Mouse (Mus musculus) MEL (cell line): ENCODE data around the gene Ten1. TPM values are rescaled to one million over a fixed set of nuclear protein-coding genes. Genes with fewer than 3 reads are reported as not detected.
A peak's percentile ranks its signal among the peaks of the same experiment; 100 is the strongest.

ENCODE experiments used
- DNase-seq: peaks from one replicate; pipeline ENCODE4 v3.0.0; 2011; ENCODE audit warnings: low read depth, low spot score
- H3K27ac ChIP-seq: 2 replicates; pipeline ENCODE4 v1.5.1; 2012; ENCODE audit warnings: low read depth, mild to moderate bottlenecking, control low read depth, low read length, moderate library complexity; ENCODE audit not compliant: control insufficient read depth
- H3K27me3 ChIP-seq, 2 experiments: fragments of 150-350 bp in 1 of 2; sonication (generic) in 1 of 2; 2 replicates each; pipeline ENCODE4 v1.6.1; 2012; ENCODE audit warnings: low read length in 2 of 2, mild to moderate bottlenecking in 2 of 2, improper control_type of control experiment in 1 of 2, moderate library complexity in 1 of 2; ENCODE audit not compliant: insufficient read depth in 2 of 2, control insufficient read depth in 1 of 2
- H3K36me3 ChIP-seq, 2 experiments: 2 replicates each; pipeline ENCODE4 v1.6.1; 2012 to 2014; ENCODE audit warnings: low read length in 2 of 2, improper control_type of control experiment in 1 of 2, inconsistent platforms in 1 of 2, mild to moderate bottlenecking in 1 of 2; ENCODE audit not compliant: insufficient read depth in 2 of 2, control insufficient read depth in 1 of 2
- H3K4me1 ChIP-seq, 2 experiments: fragments of 150-350 bp in 1 of 2; sonication (generic) in 1 of 2; 2 replicates each; pipeline ENCODE4 v1.6.1; 2012; ENCODE audit warnings: low read length in 2 of 2, improper control_type of control experiment in 1 of 2, mild to moderate bottlenecking in 1 of 2; ENCODE audit not compliant: insufficient read depth in 2 of 2, control insufficient read depth in 1 of 2
- H3K4me3 ChIP-seq, 2 experiments: fragments of 150-350 bp in 1 of 2; sonication (generic) in 1 of 2; 2 replicates each; pipeline ENCODE4 v1.5.1; 2012; ENCODE audit warnings: low read depth in 2 of 2, low read length in 2 of 2, mild to moderate bottlenecking in 2 of 2, moderate library complexity in 2 of 2, control low read depth in 1 of 2, improper control_type of control experiment in 1 of 2; ENCODE audit not compliant: control insufficient read depth in 1 of 2, insufficient read depth in 1 of 2
- H3K79me2 ChIP-seq: 2 replicates; pipeline ENCODE4 v1.6.1; 2012; ENCODE audit warnings: mild to moderate bottlenecking, low read length, moderate library complexity; ENCODE audit not compliant: control insufficient read depth, poor library complexity, insufficient read depth
- H3K9ac ChIP-seq: 2 replicates; pipeline ENCODE4 v1.6.1; 2012; ENCODE audit warnings: low read depth, mild to moderate bottlenecking, control low read depth, low read length, moderate library complexity; ENCODE audit not compliant: control insufficient read depth, poor library complexity, severe bottlenecking
- H3K9me3 ChIP-seq: fragments of 150-350 bp; sonication (generic); replicated peaks from 2 replicates; pipeline ENCODE4 v1.6.1; 2012; ENCODE audit warnings: mild to moderate bottlenecking, low read length, improper control_type of control experiment, moderate library complexity; ENCODE audit not compliant: insufficient read depth
- ELF1 ChIP-seq: IDR thresholded peaks from 2 replicates; pipeline ENCODE4 v1.6.1; 2014; ENCODE audit warnings: low read depth, mild to moderate bottlenecking, inconsistent platforms, low read length, improper control_type of control experiment, moderate library complexity
- EP300 ChIP-seq, 2 experiments: IDR thresholded peaks; 2 replicates each; pipeline ENCODE4 v1.6.1; 2011; ENCODE audit warnings: improper control_type of control experiment in 2 of 2, low read length in 2 of 2, low read depth in 1 of 2, mild to moderate bottlenecking in 1 of 2
- HCFC1 ChIP-seq: IDR thresholded peaks from 2 replicates; pipeline ENCODE4 v1.6.1; 2012; ENCODE audit warnings: low read depth, mild to moderate bottlenecking, inconsistent platforms, low read length, improper control_type of control experiment, moderate library complexity
- MEF2A ChIP-seq: IDR thresholded peaks from 2 replicates; pipeline ENCODE4 v1.6.1; 2014; ENCODE audit warnings: low read depth, mild to moderate bottlenecking, inconsistent platforms, low read length, improper control_type of control experiment; ENCODE audit not compliant: poor library complexity, insufficient replicate concordance, severe bottlenecking; ENCODE audit errors: extremely low read depth
- MXI1 ChIP-seq: IDR thresholded peaks from 2 replicates; pipeline ENCODE4 v1.6.1; 2011; ENCODE audit warnings: mild to moderate bottlenecking, low read depth, low read length, improper control_type of control experiment
- MYB ChIP-seq: IDR thresholded peaks from 2 replicates; pipeline ENCODE4 v1.6.1; 2011; ENCODE audit warnings: mild to moderate bottlenecking, low read depth, low read length, improper control_type of control experiment
- NELFE ChIP-seq: IDR thresholded peaks from 2 replicates; pipeline ENCODE4 v1.6.1; 2011; ENCODE audit warnings: low read depth, low read length, improper control_type of control experiment
- NRF1 ChIP-seq: IDR thresholded peaks from 2 replicates; pipeline ENCODE4 v1.6.1; 2014; ENCODE audit warnings: low read depth, mild to moderate bottlenecking, inconsistent platforms, low read length, improper control_type of control experiment, moderate library complexity; ENCODE audit not compliant: poor library complexity, insufficient read depth, severe bottlenecking
- RCOR1 ChIP-seq: IDR thresholded peaks from 2 replicates; pipeline ENCODE4 v1.6.1; 2012; ENCODE audit warnings: low read depth, mild to moderate bottlenecking, inconsistent platforms, low read length, improper control_type of control experiment
- SMC3 ChIP-seq: IDR thresholded peaks from 2 replicates; pipeline ENCODE4 v1.6.1; 2011; ENCODE audit warnings: low read depth, low read length, improper control_type of control experiment
- TAL1 ChIP-seq: IDR thresholded peaks from 2 replicates; pipeline ENCODE4 v1.6.1; 2012; ENCODE audit warnings: mild to moderate bottlenecking, inconsistent platforms, low read length, moderate library complexity, mixed read lengths
- UBTF ChIP-seq: IDR thresholded peaks from 2 replicates; pipeline ENCODE4 v1.6.1; 2012; ENCODE audit warnings: low read depth, mild to moderate bottlenecking, inconsistent platforms, low read length, improper control_type of control experiment, moderate library complexity, borderline replicate concordance; ENCODE audit not compliant: insufficient read depth
- USF1 ChIP-seq: IDR thresholded peaks from 2 replicates; pipeline ENCODE4 v1.6.1; 2014; ENCODE audit warnings: low read depth, mild to moderate bottlenecking, inconsistent platforms, low read length, improper control_type of control experiment, moderate library complexity
- ZC3H11A ChIP-seq: IDR thresholded peaks from 2 replicates; pipeline ENCODE4 v1.6.1; 2012; ENCODE audit warnings: low read depth, mild to moderate bottlenecking, inconsistent platforms, low read length, improper control_type of control experiment
- ZKSCAN1 ChIP-seq: IDR thresholded peaks from 2 replicates; pipeline ENCODE4 v1.6.1; 2012; ENCODE audit warnings: low read depth, mild to moderate bottlenecking, inconsistent platforms, low read length, improper control_type of control experiment, moderate library complexity
- polyA plus RNA-seq, 2 experiments: library from polyadenylated mRNA; stranded (reverse) in 1 of 2; unstranded in 1 of 2; fragments of >175 nt in 1 of 2; fragments of >200 nt in 1 of 2; gene quantifications; 2 replicates each; pipeline versions ENCODE4 v1.2.1 to v1.2.4; 2012; ENCODE audit warnings: low replicate concordance in 2 of 2, low read depth in 1 of 2; ENCODE audit not compliant: insufficient read length in 2 of 2, insufficient read depth in 1 of 2, missing spikeins in 1 of 2
- total RNA-seq: library from RNA; depleted of rRNA; stranded (reverse); fragments of 300-350 nt; gene quantifications from 2 replicates; pipeline ENCODE4 v1.2.3, GENCODE M21; 2012

Ten1 gene
- total and polyA plus RNA-seq, 3 experiments: 60.8 to 66.9 TPM; not detected in 1

DNA sequence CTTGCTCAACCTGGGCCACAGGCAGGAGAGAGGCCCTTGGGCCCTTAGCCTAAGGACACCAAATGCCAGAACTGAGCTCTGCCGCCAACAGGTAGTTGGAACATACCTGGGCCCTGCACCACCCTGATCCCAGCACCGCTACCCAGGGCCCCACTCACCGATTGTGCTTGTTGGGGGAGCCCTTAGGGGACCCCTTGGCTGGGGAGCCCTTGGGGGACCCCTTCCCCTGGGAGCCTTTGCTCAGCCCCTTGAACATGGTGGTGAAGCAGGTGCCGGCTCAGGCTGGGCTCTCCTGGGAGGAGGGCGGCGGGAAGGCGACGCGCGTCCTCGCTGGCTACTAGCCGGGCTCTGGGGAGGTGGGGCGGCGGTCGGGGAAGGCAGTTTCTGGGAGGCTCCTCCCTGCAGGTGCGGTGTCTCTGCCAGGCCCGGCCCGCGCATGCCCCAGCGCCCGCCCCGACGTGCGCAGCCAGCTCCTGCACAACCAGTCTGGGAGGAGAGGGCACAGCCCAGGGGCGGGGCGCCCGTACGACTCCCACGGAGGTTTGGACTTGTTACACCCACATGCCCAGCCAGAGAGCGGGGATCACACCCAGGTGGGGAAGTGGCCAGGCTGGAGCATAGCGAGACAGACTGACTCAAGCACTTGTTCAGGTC lies 39.2 kb downstream of the Ten1 start, which contains the start of gene Evpl:
Gene Evpl (minus strand): TSS at position 336 of the 654 bp plus-strand sequence.
- TF ChIP-seq ELF1 (no peak), ZC3H11A (no peak), MXI1 (peak; percentile 53), SMC3 (no peak), NRF1 (peak; percentile 88)
- no peaks in the 10 kb centered on the region for H3K79me2 ChIP-seq
- H3K4me3 ChIP-seq: peak within 1 kb of the TSS; percentile 26 to 47; a peak in 3 of 4 replicates
- DNase-seq: peak; percentile 81
- no peak within 1 kb of the TSS for H3K27ac ChIP-seq
- no peaks in the 10 kb centered on the region for H3K36me3 ChIP-seq
- H3K4me1 ChIP-seq: no peaks in the 10 kb centered on the region; a peak in 1 of 4 replicates
- peak within 1 kb of the TSS; percentile 35 for H3K9ac ChIP-seq
- H3K27me3 ChIP-seq: peaks cover 2 to 4% of the 10 kb centered on the region in 2 experiments; a peak in 2 of 4 replicates
- H3K9me3 ChIP-seq: no peaks in the 10 kb centered on the region

GRCm38 (mm10) chr11:116239797-116240196 lies 41.1 kb downstream of the Ten1 start:
- DNase-seq: no peak
- Histone ChIP-seq H3K4me3 (no peak overlapping the region), H3K79me2 (no peaks in the 10 kb centered on the region), H3K9ac (no peak overlapping the region), H3K4me1 (no peaks in the 10 kb centered on the region; a peak in 1 of 4 replicates), H3K27ac (no peak overlapping the region), H3K27me3 (peaks cover 2 to 4% of the 10 kb centered on the region in 2 experiments; a peak in 2 of 4 replicates), H3K9me3 (no peaks in the 10 kb centered on the region), H3K36me3 (no peaks in the 10 kb centered on the region)
- TF ChIP-seq RCOR1: no peak
- TF ChIP-seq UBTF: no peak
- TF ChIP-seq TAL1: no peak
- no peak for TF ChIP-seq USF1
- no peak for TF ChIP-seq NELFE
- TF ChIP-seq MYB: no peak
- no peak for TF ChIP-seq EP300 (IDR thresholded peaks at IDR 0.05; ENCODE audit: low read depth in 1 of 2, low read length in 2 of 2)

DNA sequence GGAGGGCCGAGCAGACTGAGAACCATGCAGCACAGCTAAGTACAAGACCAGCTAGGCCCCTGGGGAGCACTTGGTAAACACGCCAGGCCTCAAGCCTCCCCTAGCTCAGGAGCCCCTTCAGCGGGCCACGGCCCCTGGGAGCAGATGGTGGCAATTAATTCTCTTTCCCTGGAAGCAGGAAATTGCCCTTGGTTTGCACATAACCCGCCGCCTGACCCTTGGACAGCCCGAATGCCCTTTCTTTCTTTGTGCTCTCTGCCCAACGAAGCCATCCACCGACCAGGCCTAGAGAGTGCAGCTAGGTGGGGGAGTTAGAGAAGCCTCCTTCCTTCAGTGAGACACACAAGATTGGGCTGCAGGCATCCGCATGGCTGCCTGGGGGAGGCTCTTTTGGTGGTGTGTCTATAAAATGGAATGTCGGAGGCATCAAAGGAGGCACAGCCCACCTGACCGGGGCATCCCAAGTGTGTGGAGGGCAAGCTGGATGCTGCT lies 43.1 kb downstream of the Ten1 start:
- Histone ChIP-seq H3K27me3 (peaks cover 2 to 4% of the 10 kb centered on the region in 2 experiments; a peak in 2 of 4 replicates), H3K9me3 (no peaks in the 10 kb centered on the region)
- DNase-seq: no peak

More for the DNA sequence above, 43.1 kb downstream of the Ten1 start:
- Histone ChIP-seq H3K36me3 (peaks cover 0 to 2% of the 10 kb centered on the region in 2 experiments; a peak in 1 of 4 replicates), H3K79me2 (no peaks in the 10 kb centered on the region), H3K4me1 (no peaks in the 10 kb centered on the region; a peak in 1 of 4 replicates), H3K4me3 (no peak overlapping the region), H3K27ac (no peak overlapping the region), H3K9ac (no peak overlapping the region)
- TF ChIP-seq MEF2A (no peak), ZKSCAN1 (no peak), ELF1 (no peak), HCFC1 (no peak)
